Mouse (Mus musculus): ENCODE data around the gene Lpp. TPM values are rescaled to one million over a fixed set of nuclear protein-coding genes. Genes with fewer than 3 reads are reported as not detected.

Gene Lpp
- polyA plus RNA-seq, 1 experiment from 2014 or later = 37.9 TPM

GRCm38 (mm10) chr16:24400776-24401175 is 7.5 kb downstream of the Lpp start:
- Histone ChIP-seq H3K27me3 (replicated peaks) (no peaks in the 10 kb centered on the region), H3K27ac (replicated peaks) (no peak overlapping the region), H3K9me3 (no peaks in the 10 kb centered on the region), H3K4me1 (peaks cover 58% of the 10 kb centered on the region), H3K4me3 (no peak overlapping the region), H3K4me2 (no peak overlapping the region), H3K36me3 (peaks cover 28% of the 10 kb centered on the region), H3K9ac (no peak overlapping the region)
- ATAC-seq (ENCODE audit: extremely low read depth, insufficient number of reproducible peaks, low FRiP score, low TSS enrichment) = no peak
- 86% methylated on average over 2 of the region's 2 CpGs for WGBS

- no peak overlapping the region for H3K27ac ChIP-seq (replicated peaks)
- H3K9me3 ChIP-seq = peaks cover 12% of the 10 kb centered on the region
- WGBS = 82% methylated on average over 4 of the region's 4 CpGs
- H3K4me1 ChIP-seq = peaks cover 40% of the 10 kb centered on the region
- ATAC-seq (ENCODE audit: extremely low read depth, insufficient number of reproducible peaks, low FRiP score, low TSS enrichment) = no peak
- no peaks in the 10 kb centered on the region for H3K27me3 ChIP-seq (replicated peaks)
- peaks cover 41% of the 10 kb centered on the region for H3K36me3 ChIP-seq
- no peak overlapping the region for H3K9ac ChIP-seq
- H3K4me2 ChIP-seq = no peak overlapping the region
- no peak overlapping the region for H3K4me3 ChIP-seq
Observed at GRCm38 (mm10) chr16:24402801-24403200, 9.5 kb downstream of the Lpp start.

GRCm38 (mm10) chr16:24403733-24404380 is 10.6 kb downstream of the Lpp start:
- Histone ChIP-seq H3K36me3 (peaks cover 41% of the 10 kb centered on the region), H3K27ac (replicated peaks) (no peak overlapping the region), H3K9me3 (peaks cover 12% of the 10 kb centered on the region), H3K27me3 (replicated peaks) (no peaks in the 10 kb centered on the region), H3K9ac (no peak overlapping the region), H3K4me1 (peaks cover 34% of the 10 kb centered on the region), H3K4me2 (no peak overlapping the region), H3K4me3 (no peak overlapping the region)
- ATAC-seq (ENCODE audit: extremely low read depth, insufficient number of reproducible peaks, low FRiP score, low TSS enrichment) = no peak
- 90% methylated on average over 8 of the region's 8 CpGs for WGBS

DNA sequence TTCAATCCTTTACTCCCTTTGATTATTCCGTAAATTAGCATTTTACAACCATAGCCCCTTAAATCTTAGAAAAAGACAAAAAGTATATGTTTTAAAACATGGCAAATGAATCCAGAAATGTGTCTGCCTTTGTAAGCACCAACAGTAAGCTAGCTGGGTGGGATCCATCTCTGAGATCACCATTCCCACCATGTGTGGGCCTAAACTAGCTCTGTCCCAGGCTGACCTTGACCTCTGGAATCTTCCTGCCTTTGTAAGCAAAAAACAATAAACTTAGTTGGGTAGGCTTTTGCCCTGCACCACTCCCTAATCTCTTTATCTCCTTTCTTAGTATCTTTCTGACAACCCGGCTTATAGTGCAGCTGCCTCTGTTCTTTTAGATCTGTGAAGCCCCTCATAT is 13.2 kb downstream of the Lpp start:
- Histone ChIP-seq H3K9ac (no peak overlapping the region), H3K9me3 (peaks cover 12% of the 10 kb centered on the region), H3K4me3 (no peak overlapping the region), H3K27me3 (replicated peaks) (no peaks in the 10 kb centered on the region), H3K27ac (replicated peaks) (no peak overlapping the region), H3K4me2 (no peak overlapping the region), H3K36me3 (peaks cover 51% of the 10 kb centered on the region), H3K4me1 (peaks cover 25% of the 10 kb centered on the region)
- ATAC-seq (ENCODE audit: extremely low read depth, insufficient number of reproducible peaks, low FRiP score, low TSS enrichment) = no peak
- WGBS = 80% methylated on average over 2 of the region's 2 CpGs

- H3K9me3 ChIP-seq = peaks cover 8% of the 10 kb centered on the region
- peaks cover 35% of the 10 kb centered on the region for H3K36me3 ChIP-seq
- H3K27me3 ChIP-seq (replicated peaks) = no peaks in the 10 kb centered on the region
- peaks cover 29% of the 10 kb centered on the region for H3K4me1 ChIP-seq
- H3K4me3 ChIP-seq = no peak overlapping the region
- ATAC-seq (ENCODE audit: extremely low read depth, insufficient number of reproducible peaks, low FRiP score, low TSS enrichment) = no peak
- no peak overlapping the region for H3K4me2 ChIP-seq
- H3K27ac ChIP-seq (replicated peaks) = no peak overlapping the region
- no peak overlapping the region for H3K9ac ChIP-seq
- WGBS = 77% methylated on average over 6 of the region's 6 CpGs
Observed at GRCm38 (mm10) chr16:24411281-24411680, 18.0 kb downstream of the Lpp start.

DNA sequence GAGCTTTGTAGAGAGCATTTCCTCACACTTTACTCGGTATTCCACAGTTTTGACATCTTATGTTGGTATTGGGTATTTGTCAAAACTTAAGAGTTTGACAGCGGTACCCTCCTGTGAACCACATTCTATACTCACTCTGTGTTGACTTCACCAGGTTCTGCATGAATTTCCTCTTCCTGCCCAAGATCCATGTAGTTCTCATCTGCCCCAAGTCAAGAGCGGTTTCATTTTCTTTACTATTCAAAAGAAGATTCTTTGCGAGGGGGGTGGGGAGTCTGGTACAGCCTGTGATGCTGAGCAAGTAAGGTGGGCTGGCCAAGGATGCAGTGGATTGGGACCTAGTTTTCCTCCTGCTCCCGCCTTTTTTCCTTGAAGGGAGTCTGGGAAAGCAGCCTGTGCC is 18.9 kb downstream of the Lpp start:
- no peak overlapping the region for H3K9ac ChIP-seq
- H3K36me3 ChIP-seq = peaks cover 35% of the 10 kb centered on the region
- H3K9me3 ChIP-seq = no peaks in the 10 kb centered on the region
- no peak overlapping the region for H3K4me3 ChIP-seq
- WGBS = 85% methylated on average over 5 of the region's 5 CpGs
- ATAC-seq (ENCODE audit: extremely low read depth, insufficient number of reproducible peaks, low FRiP score, low TSS enrichment) = no peak
- no peaks in the 10 kb centered on the region for H3K27me3 ChIP-seq (replicated peaks)
- peak overlapping the region; percentile 12; the same call in 1 of the 2 replicates for H3K27ac ChIP-seq (replicated peaks)
- no peak overlapping the region for H3K4me2 ChIP-seq
- peaks cover 35% of the 10 kb centered on the region for H3K4me1 ChIP-seq

- no peak overlapping the region for H3K4me3 ChIP-seq
- no peak for ATAC-seq (ENCODE audit: extremely low read depth, insufficient number of reproducible peaks, low FRiP score, low TSS enrichment)
- H3K4me1 ChIP-seq = peaks cover 44% of the 10 kb centered on the region
- H3K9ac ChIP-seq = no peak overlapping the region
- no peak overlapping the region for H3K4me2 ChIP-seq
- 82% methylated on average over 4 of the region's 4 CpGs for WGBS
- 0 out of 2 replicates have a peak overlapping the region, but pooled peaks have one; percentile 12 for H3K27ac ChIP-seq (replicated peaks)
- no peaks in the 10 kb centered on the region for H3K27me3 ChIP-seq (replicated peaks)
- H3K36me3 ChIP-seq = peaks cover 37% of the 10 kb centered on the region
- no peaks in the 10 kb centered on the region for H3K9me3 ChIP-seq
Observed at GRCm38 (mm10) chr16:24413059-24413458, 19.8 kb downstream of the Lpp start.

DNA sequence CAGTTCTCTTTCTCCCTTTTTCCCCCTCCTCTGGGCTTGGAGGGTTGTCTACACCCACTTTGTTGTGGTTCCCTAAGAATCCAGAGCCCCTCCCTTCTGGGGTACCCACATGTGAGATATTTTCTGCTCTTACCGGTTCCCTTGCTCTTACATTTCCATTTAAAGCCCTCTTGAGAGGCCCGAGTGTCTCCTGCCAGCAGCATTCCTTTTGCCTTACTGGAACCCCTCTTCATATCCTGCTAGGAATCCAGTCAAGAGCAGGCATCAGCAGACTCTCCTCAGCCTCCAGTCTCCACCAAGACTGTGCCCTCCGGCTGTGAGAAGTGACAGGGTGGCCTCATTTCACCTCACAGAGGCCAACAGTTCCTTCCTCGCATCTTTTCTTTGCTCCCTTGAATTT is 24.7 kb downstream of the Lpp start:
- no peaks in the 10 kb centered on the region for H3K27me3 ChIP-seq (replicated peaks)
- H3K9me3 ChIP-seq = no peaks in the 10 kb centered on the region
- H3K36me3 ChIP-seq = peaks cover 36% of the 10 kb centered on the region
- H3K4me3 ChIP-seq = no peak overlapping the region
- no peak; the same call in 1 of the 2 replicates for ATAC-seq (ENCODE audit: extremely low read depth, insufficient number of reproducible peaks, low FRiP score, low TSS enrichment)
- H3K4me1 ChIP-seq = peaks cover 61% of the 10 kb centered on the region
- H3K4me2 ChIP-seq = peak overlapping the region; percentile 29
- 27% methylated on average over 4 of the region's 4 CpGs for WGBS
- peak overlapping the region; percentile 47; the same call in 1 of the 2 replicates for H3K9ac ChIP-seq
- peak overlapping the region; percentile 90 for H3K27ac ChIP-seq (replicated peaks)

GRCm38 (mm10) chr16:24420603-24421120 is 27.4 kb downstream of the Lpp start:
- Histone ChIP-seq H3K9me3 (no peaks in the 10 kb centered on the region), H3K4me2 (no peak overlapping the region), H3K4me3 (no peak overlapping the region), H3K27ac (replicated peaks) (no peak overlapping the region), H3K27me3 (replicated peaks) (no peaks in the 10 kb centered on the region), H3K9ac (no peak overlapping the region), H3K4me1 (peaks cover 84% of the 10 kb centered on the region), H3K36me3 (peaks cover 25% of the 10 kb centered on the region)
- WGBS = 55% methylated on average over 5 of the region's 5 CpGs
- no peak for ATAC-seq (ENCODE audit: extremely low read depth, insufficient number of reproducible peaks, low FRiP score, low TSS enrichment)

- H3K4me3 ChIP-seq = no peak overlapping the region
- H3K4me1 ChIP-seq = peaks cover 92% of the 10 kb centered on the region
- H3K9me3 ChIP-seq = no peaks in the 10 kb centered on the region
- no peak overlapping the region for H3K9ac ChIP-seq
- H3K36me3 ChIP-seq = peaks cover 17% of the 10 kb centered on the region
- 69% methylated on average over 4 of the region's 4 CpGs for WGBS
- peak overlapping the region; percentile 36; the same call in 1 of the 2 replicates for H3K27ac ChIP-seq (replicated peaks)
- no peaks in the 10 kb centered on the region for H3K27me3 ChIP-seq (replicated peaks)
- ATAC-seq (ENCODE audit: extremely low read depth, insufficient number of reproducible peaks, low FRiP score, low TSS enrichment) = no peak
- H3K4me2 ChIP-seq = no peak overlapping the region
Observed at GRCm38 (mm10) chr16:24421687-24422418, 28.5 kb downstream of the Lpp start.

DNA sequence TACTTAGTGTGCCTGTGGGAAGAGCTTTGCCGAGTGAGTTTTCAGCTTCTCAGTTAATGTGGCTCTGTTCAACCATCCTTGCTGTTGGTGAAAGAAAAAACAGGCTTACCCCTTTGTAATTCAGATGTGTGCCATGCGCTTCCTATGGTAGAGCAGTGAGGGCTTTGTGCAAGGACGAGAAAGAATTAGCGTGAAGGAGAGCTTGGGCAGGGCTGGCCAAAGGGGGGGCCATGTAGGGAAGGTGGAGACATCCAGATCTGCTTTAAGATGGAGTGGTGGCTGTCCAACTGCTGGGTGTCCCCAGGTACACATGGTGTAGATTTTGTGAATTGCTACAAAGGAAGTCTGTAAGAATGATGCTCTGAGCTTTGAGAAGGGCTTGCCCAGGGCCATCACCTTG is 29.9 kb downstream of the Lpp start:
- Histone ChIP-seq H3K9me3 (no peaks in the 10 kb centered on the region), H3K4me3 (no peak overlapping the region), H3K4me2 (no peak overlapping the region), H3K9ac (peak overlapping the region; percentile 63; the same call in 1 of the 2 replicates), H3K27ac (replicated peaks) (peak overlapping the region; percentile 87), H3K36me3 (peaks cover 14% of the 10 kb centered on the region; the same call in 1 of the 2 replicates), H3K4me1 (peaks cover 92% of the 10 kb centered on the region), H3K27me3 (replicated peaks) (no peaks in the 10 kb centered on the region)
- WGBS = 76% methylated on average over 4 of the region's 4 CpGs
- no peak for ATAC-seq (ENCODE audit: extremely low read depth, insufficient number of reproducible peaks, low FRiP score, low TSS enrichment)

Data from heart, embryonic 13.5 days (tissue).